Mouse (Mus musculus): ENCODE results near the gene Arl4a. TPM values are rescaled to one million over a fixed set of nuclear protein-coding genes. Genes with fewer than 3 reads are reported as not detected.
A peak's percentile ranks its signal among the peaks of the same experiment; 100 is the strongest.

Arl4a gene
- polyA plus RNA-seq, 1 experiment from 2014 or later, result 88.1 TPM

DNA sequence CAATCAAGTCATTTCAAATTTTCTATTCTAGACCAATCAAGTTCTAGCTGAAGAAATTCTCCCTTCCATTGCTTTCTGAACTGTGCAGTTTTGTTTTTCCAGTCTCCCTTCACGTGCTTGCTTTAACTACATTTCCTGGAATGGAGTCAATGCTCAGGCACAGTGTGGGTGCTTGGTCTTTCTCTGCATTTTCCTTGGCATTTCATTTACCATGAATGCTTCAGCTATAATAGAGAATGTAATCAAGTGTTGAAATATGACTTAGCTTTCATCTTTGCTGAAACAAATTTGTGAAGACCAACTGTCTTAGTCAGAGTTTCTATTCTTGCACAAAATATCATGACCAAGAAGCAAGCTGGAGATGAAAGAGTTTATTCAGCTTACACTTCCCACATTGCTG lies 58.0 kb downstream of the Arl4a start:
- 79% methylated on average over 1 of the region's 1 CpGs for WGBS
- H3K9me3 ChIP-seq (ENCODE audit: control insufficient read depth, low read length), result no peaks in the 10 kb centered on the region

DNA sequence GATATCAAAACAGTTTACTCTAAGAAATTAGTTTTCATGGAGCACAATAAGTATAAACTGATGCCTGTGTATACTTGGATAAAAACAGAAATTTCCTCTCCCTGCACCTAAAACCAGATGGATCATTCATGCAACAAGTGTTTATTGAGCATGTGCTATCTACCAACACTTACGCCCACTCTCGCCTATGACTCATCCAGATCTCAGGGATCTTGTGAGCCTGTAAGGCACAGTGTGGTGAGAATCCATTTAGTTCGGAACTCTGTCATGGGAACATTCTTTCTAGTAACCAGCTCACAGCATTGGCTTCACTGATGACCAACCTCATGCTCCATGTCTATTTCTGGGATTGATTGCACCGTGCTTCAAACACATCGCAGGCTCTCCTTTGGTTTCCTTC lies 58.8 kb downstream of the Arl4a start:
- 96% methylated on average over 5 of the region's 5 CpGs for WGBS
- no peak for DNase-seq (ENCODE audit: low spot score)
- Histone ChIP-seq H3K27ac (ENCODE audit: low read depth, low read length) (no peak overlapping the region), H3K4me1 (replicated peaks; ENCODE audit: control insufficient read depth, insufficient read depth, low read length) (peaks cover 2% of the 10 kb centered on the region; the same call in 1 of the 2 replicates), H3K9ac (ENCODE audit: low read depth, low read length) (no peak overlapping the region), H3K9me3 (ENCODE audit: control insufficient read depth, low read length) (no peaks in the 10 kb centered on the region), H3K36me3 (ENCODE audit: control insufficient read depth, insufficient read depth, low read length) (no peaks in the 10 kb centered on the region), H3K4me3 (ENCODE audit: low read depth, low read length) (no peak overlapping the region), H3K27me3 (ENCODE audit: control insufficient read depth, insufficient read depth, low read length) (no peaks in the 10 kb centered on the region), H3K4me2 (replicated peaks; ENCODE audit: low read depth, low read length) (no peak overlapping the region)
- ATAC-seq (ENCODE audit: low FRiP score), result no peak

More for the DNA sequence above, 58.0 kb downstream of the Arl4a start:
- DNase-seq (ENCODE audit: low spot score) (no peak), ATAC-seq (ENCODE audit: low FRiP score) (no peak)
- Histone ChIP-seq H3K9ac (ENCODE audit: low read depth, low read length) (no peak overlapping the region), H3K36me3 (ENCODE audit: control insufficient read depth, insufficient read depth, low read length) (no peaks in the 10 kb centered on the region), H3K27ac (ENCODE audit: low read depth, low read length) (no peak overlapping the region), H3K4me1 (replicated peaks; ENCODE audit: control insufficient read depth, insufficient read depth, low read length) (0 out of 2 replicates have a peak, but pooled peaks cover 2% of the 10 kb centered on the region), H3K27me3 (ENCODE audit: control insufficient read depth, insufficient read depth, low read length) (no peaks in the 10 kb centered on the region), H3K4me2 (replicated peaks; ENCODE audit: low read depth, low read length) (no peak overlapping the region), H3K4me3 (ENCODE audit: low read depth, low read length) (no peak overlapping the region)

DNA sequence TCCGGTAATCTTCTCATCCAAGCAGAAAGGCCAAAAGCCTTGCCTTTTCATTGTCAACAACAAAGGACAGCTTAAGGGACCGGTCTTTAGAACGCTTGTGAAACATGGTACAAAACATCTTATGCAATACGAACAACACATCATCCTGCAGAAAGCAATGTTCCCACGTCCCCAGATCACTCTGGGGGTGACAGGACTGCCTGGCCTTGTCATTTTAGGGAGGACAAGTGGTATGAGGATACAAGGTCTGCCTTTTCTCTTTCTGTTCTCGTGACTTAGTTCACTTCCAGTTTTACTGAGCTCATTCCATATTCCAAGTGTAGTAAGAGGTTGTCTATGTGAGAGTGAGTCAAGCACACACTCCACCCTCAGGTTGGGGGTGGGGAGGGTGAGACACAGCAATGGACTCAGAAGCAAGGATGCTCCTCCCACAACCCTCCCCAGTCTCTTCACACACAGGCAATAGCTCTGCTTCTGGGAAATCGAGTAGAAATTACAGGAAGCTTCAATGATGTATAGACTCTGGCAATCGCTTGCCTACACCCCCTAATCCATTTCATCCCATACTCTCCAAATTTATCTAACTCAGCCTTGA lies 59.7 kb downstream of the Arl4a start:
- ATAC-seq (ENCODE audit: low FRiP score) (no peak), DNase-seq (ENCODE audit: low spot score) (no peak)
- Histone ChIP-seq H3K27ac (ENCODE audit: low read depth, low read length) (no peak overlapping the region), H3K4me3 (ENCODE audit: low read depth, low read length) (no peak overlapping the region), H3K9ac (ENCODE audit: low read depth, low read length) (no peak overlapping the region), H3K4me1 (replicated peaks; ENCODE audit: control insufficient read depth, insufficient read depth, low read length) (peaks cover 2% of the 10 kb centered on the region; the same call in 1 of the 2 replicates), H3K4me2 (replicated peaks; ENCODE audit: low read depth, low read length) (no peak overlapping the region), H3K27me3 (ENCODE audit: control insufficient read depth, insufficient read depth, low read length) (no peaks in the 10 kb centered on the region), H3K36me3 (ENCODE audit: control insufficient read depth, insufficient read depth, low read length) (no peaks in the 10 kb centered on the region), H3K9me3 (ENCODE audit: control insufficient read depth, low read length) (no peaks in the 10 kb centered on the region)
- WGBS, result 85% methylated on average over 8 of the region's 8 CpGs

DNA sequence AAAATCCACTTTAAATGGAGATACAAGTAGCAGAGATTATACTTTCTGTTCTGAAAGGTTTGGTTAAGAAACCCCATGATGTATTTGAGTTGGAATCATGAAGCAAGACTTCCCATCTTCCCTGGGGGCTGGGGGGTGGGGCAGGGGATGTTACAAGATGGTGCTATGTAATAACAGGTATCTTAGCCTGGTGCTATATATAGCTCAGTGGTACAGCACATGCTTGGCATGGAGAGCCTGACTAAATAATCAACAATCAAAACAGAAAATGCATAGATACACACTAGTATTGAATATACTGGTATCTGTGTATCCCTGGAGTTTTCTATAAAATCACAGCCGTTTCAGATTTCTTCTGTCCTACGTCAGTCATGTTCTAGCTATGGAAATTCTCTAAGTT lies 61.4 kb downstream of the Arl4a start:
- no peak for DNase-seq (ENCODE audit: low spot score)
- no peak overlapping the region for H3K4me3 ChIP-seq (ENCODE audit: low read depth, low read length)
- no peak overlapping the region for H3K9ac ChIP-seq (ENCODE audit: low read depth, low read length)
- H3K9me3 ChIP-seq (ENCODE audit: control insufficient read depth, low read length), result no peaks in the 10 kb centered on the region
- H3K4me1 ChIP-seq (replicated peaks; ENCODE audit: control insufficient read depth, insufficient read depth, low read length), result peaks cover 2% of the 10 kb centered on the region; the same call in 1 of the 2 replicates
- H3K27ac ChIP-seq (ENCODE audit: low read depth, low read length), result no peak overlapping the region
- H3K4me2 ChIP-seq (replicated peaks; ENCODE audit: low read depth, low read length), result no peak overlapping the region
- no peaks in the 10 kb centered on the region for H3K36me3 ChIP-seq (ENCODE audit: control insufficient read depth, insufficient read depth, low read length)
- WGBS, result 90% methylated on average over 2 of the region's 2 CpGs
- no peaks in the 10 kb centered on the region for H3K27me3 ChIP-seq (ENCODE audit: control insufficient read depth, insufficient read depth, low read length)
- 0 out of 2 replicates have a peak, but pooled peaks have one; percentile 48 for ATAC-seq (ENCODE audit: low FRiP score)

DNA sequence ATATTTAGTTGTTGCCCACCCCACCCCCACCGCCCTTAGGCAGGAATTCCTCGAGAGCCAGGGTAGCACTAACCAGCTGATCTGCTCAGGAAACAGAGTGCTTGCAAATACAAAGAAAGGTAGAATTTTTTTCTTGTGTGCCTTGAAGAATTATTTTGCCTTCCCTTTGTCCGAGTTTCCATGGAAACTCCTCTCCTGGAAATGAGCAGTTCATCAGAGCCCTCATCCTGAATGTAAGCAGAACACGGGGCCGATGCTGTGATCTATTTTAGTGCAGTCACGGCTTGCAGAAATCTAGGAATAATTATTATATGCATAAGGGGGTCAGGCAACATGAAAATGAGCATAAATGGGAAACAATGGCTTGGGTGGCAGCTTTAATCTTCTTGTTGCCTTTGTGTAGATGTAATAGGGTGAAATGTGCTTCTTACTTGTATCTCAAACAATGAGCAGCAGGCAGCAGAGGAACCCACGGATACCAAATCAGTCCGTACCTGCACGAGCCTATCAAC lies 61.9 kb downstream of the Arl4a start:
- Histone ChIP-seq H3K27ac (ENCODE audit: low read depth, low read length) (no peak overlapping the region), H3K9me3 (ENCODE audit: control insufficient read depth, low read length) (no peaks in the 10 kb centered on the region)
- DNase-seq (ENCODE audit: low spot score), result peak; percentile 39

DNA sequence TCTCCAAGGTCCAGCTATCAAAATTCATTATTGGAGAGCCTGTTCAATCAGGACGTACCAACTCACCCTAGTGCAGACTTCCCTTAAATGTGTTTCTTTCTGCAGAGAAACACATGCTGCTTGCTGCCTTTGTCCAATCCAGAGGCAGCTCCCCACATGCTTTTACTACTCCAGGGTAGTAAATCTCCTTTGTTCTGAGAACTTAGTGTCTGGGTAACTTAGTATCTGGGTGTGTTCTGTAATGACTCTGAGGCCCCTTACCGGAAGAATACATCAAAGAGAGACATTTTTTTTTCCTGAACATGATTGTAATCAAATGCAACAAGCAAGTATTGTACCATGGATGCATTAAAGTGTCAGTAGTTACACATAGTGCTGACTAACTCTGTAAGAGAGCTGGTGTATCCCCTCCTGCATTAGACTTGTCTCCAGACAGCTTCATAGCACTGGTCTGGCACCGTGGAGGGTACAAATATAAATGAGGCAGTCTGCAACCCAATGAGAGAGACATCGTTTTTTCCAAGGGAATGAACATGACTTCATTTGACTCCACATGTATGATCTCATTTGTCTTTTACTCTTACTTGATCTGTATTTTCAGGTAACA lies 62.7 kb downstream of the Arl4a start:
- peak; percentile 71 for ATAC-seq (ENCODE audit: low FRiP score)
- Histone ChIP-seq H3K27ac (ENCODE audit: low read depth, low read length) (0 out of 2 replicates have a peak overlapping the region, but pooled peaks have one; percentile 8), H3K4me2 (replicated peaks; ENCODE audit: low read depth, low read length) (no peak overlapping the region), H3K4me1 (replicated peaks; ENCODE audit: control insufficient read depth, insufficient read depth, low read length) (peaks cover 2% of the 10 kb centered on the region; the same call in 1 of the 2 replicates), H3K4me3 (ENCODE audit: low read depth, low read length) (no peak overlapping the region), H3K9me3 (ENCODE audit: control insufficient read depth, low read length) (no peaks in the 10 kb centered on the region), H3K27me3 (ENCODE audit: control insufficient read depth, insufficient read depth, low read length) (no peaks in the 10 kb centered on the region), H3K9ac (ENCODE audit: low read depth, low read length) (no peak overlapping the region), H3K36me3 (ENCODE audit: control insufficient read depth, insufficient read depth, low read length) (no peaks in the 10 kb centered on the region)
- WGBS, result 38% methylated on average over 4 of the region's 4 CpGs
- DNase-seq (ENCODE audit: low spot score), result no peak

More for the DNA sequence above, 61.9 kb downstream of the Arl4a start:
- peak; percentile 50; the same call in 1 of the 2 replicates for ATAC-seq (ENCODE audit: low FRiP score)
- Histone ChIP-seq H3K9ac (ENCODE audit: low read depth, low read length) (no peak overlapping the region), H3K4me1 (replicated peaks; ENCODE audit: control insufficient read depth, insufficient read depth, low read length) (peaks cover 2% of the 10 kb centered on the region; the same call in 1 of the 2 replicates), H3K4me2 (replicated peaks; ENCODE audit: low read depth, low read length) (0 out of 2 replicates have a peak overlapping the region, but pooled peaks have one; percentile 11), H3K36me3 (ENCODE audit: control insufficient read depth, insufficient read depth, low read length) (no peaks in the 10 kb centered on the region), H3K4me3 (ENCODE audit: low read depth, low read length) (no peak overlapping the region), H3K27me3 (ENCODE audit: control insufficient read depth, insufficient read depth, low read length) (no peaks in the 10 kb centered on the region)
- 30% methylated on average over 9 of the region's 9 CpGs for whole genome bisulfite sequencing

DNA sequence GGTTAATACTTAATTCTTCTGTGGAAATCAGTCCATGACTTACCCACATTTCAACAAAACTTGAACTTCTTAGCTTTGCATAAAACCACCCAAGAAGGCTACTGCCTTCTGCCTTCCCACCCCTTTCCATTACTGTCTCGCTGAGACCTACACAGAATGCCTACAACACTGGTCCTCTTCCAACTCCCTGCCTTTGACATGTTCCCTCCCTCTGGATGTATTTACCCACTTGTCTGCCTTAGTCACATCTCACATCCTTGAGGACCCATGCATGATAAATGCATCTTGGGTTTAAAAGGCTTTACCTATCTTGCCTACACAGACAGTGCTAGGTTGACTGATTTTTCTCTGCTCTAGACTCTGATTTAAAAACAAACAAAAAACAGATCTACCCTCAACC lies 63.6 kb downstream of the Arl4a start:
- 86% methylated on average over 1 of the region's 1 CpGs for WGBS
- no peaks in the 10 kb centered on the region for H3K9me3 ChIP-seq (ENCODE audit: control insufficient read depth, low read length)
- no peak overlapping the region for H3K27ac ChIP-seq (ENCODE audit: low read depth, low read length)
- no peaks in the 10 kb centered on the region for H3K27me3 ChIP-seq (ENCODE audit: control insufficient read depth, insufficient read depth, low read length)
- H3K4me1 ChIP-seq (replicated peaks; ENCODE audit: control insufficient read depth, insufficient read depth, low read length), result peaks cover 2% of the 10 kb centered on the region; the same call in 1 of the 2 replicates
- H3K36me3 ChIP-seq (ENCODE audit: control insufficient read depth, insufficient read depth, low read length), result no peaks in the 10 kb centered on the region
- H3K4me2 ChIP-seq (replicated peaks; ENCODE audit: low read depth, low read length), result no peak overlapping the region
- DNase-seq (ENCODE audit: low spot score) (no peak), ATAC-seq (ENCODE audit: low FRiP score) (no peak)
- H3K4me3 ChIP-seq (ENCODE audit: low read depth, low read length), result no peak overlapping the region
- H3K9ac ChIP-seq (ENCODE audit: low read depth, low read length), result no peak overlapping the region

DNA sequence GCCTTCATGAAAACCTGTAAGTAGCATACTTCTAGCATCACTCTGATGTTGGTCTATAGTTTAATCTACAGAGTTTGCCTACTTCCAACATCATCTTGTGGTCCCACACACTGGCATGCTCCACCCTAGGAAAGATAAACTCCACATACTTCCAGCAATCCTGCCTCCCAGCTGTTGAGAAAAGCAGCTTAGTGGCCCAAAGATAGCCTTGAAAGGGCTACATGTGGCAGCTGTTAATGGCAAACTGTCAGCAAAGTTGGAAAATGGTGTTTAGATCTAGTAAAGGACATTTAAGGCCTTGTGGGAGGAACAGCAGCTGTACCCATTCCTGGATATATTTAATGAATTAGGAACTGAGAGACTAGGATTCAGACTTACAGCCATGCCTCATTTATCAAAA lies 68.3 kb downstream of the Arl4a start:
- H3K4me3 ChIP-seq (ENCODE audit: low read depth, low read length), result no peak overlapping the region
- no peak for ATAC-seq (ENCODE audit: low FRiP score)
- no peak overlapping the region for H3K9ac ChIP-seq (ENCODE audit: low read depth, low read length)
- H3K9me3 ChIP-seq (ENCODE audit: control insufficient read depth, low read length), result no peaks in the 10 kb centered on the region
- H3K27ac ChIP-seq (ENCODE audit: low read depth, low read length), result no peak overlapping the region
- no peak for DNase-seq (ENCODE audit: low spot score)
- H3K36me3 ChIP-seq (ENCODE audit: control insufficient read depth, insufficient read depth, low read length), result no peaks in the 10 kb centered on the region
- no peaks in the 10 kb centered on the region; the same call in 1 of the 2 replicates for H3K4me1 ChIP-seq (replicated peaks; ENCODE audit: control insufficient read depth, insufficient read depth, low read length)
- H3K4me2 ChIP-seq (replicated peaks; ENCODE audit: low read depth, low read length), result no peak overlapping the region
- no peaks in the 10 kb centered on the region for H3K27me3 ChIP-seq (ENCODE audit: control insufficient read depth, insufficient read depth, low read length)

DNA sequence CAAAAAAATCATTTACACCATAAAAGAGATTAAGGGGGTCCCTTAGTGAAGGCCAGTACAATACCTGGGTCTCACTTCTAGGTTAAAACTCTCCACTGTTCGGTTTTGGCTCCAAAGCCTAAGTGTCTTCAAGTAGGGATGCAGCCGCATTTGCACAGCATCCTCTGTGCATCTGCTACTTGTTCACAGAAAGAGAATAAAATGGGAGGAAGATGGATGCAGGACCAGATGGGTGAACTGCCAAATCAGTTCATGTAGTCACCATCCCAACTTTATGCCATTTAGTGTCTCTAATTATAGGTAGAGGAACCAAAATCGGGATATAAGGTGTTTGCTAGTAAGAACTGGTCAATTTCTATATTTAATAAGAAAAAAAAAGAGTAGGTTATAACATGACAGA lies 69.7 kb downstream of the Arl4a start:
- H3K27me3 ChIP-seq (ENCODE audit: control insufficient read depth, insufficient read depth, low read length), result no peaks in the 10 kb centered on the region
- H3K36me3 ChIP-seq (ENCODE audit: control insufficient read depth, insufficient read depth, low read length), result no peaks in the 10 kb centered on the region
- no peaks in the 10 kb centered on the region for H3K4me1 ChIP-seq (replicated peaks; ENCODE audit: control insufficient read depth, insufficient read depth, low read length)
- no peak overlapping the region for H3K27ac ChIP-seq (ENCODE audit: low read depth, low read length)
- WGBS, result 89% methylated on average over 3 of the region's 3 CpGs
- no peaks in the 10 kb centered on the region for H3K9me3 ChIP-seq (ENCODE audit: control insufficient read depth, low read length)
- H3K4me3 ChIP-seq (ENCODE audit: low read depth, low read length), result no peak overlapping the region
- H3K4me2 ChIP-seq (replicated peaks; ENCODE audit: low read depth, low read length), result no peak overlapping the region
- no peak overlapping the region for H3K9ac ChIP-seq (ENCODE audit: low read depth, low read length)
- DNase-seq (ENCODE audit: low spot score) (no peak), ATAC-seq (ENCODE audit: low FRiP score) (no peak)
